9 mouse cellular contexts compared by ENCODE assay signal in the genomic region with DNA sequence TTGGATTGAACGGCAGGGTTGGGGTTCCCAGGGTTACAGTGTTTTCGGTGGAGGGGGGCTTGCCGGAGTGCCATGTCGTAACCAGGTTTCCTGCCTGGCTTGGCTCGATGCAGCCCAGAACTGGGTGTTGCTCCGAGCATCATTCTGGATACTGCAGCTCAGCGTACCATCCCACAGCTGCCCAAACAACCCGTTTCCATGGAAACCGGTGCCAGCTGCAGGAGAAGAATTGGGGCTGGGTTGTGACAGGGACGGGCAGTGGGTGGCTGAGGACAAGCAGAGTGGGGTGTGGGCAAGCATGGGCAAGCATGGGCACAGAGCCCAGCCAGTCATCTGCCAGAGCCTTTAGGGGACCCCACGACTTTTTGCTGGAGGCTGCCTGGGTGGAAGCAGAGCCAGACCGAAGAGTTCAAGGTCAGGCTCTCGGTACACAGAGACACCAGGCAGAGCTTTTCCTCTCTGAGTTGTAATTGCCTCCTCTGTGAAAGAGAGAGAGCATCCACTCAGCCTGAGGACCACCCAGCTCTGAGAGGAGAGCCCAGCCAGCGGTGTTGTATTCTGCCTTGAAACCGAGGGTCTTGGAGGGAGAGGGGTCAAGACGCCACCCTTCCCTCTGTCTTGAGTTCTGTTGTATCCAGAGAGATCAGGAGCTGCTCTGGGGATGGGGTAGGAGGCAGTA. TPM values are rescaled to one million over a fixed set of nuclear protein-coding genes. Genes with fewer than 3 reads are reported as not detected.
DNase-seq lines count a peak whose midpoint lies in the region; ATAC-seq and TF ChIP-seq lines count a peak whose summit lies in the region.
"Had no signal": no experiment of that assay in that cellular context is flagged by ENCODE, and none has a peak within 500 bp of the region (broad histone marks: within the 10 kb centered on the region; RNA-seq: fewer than 3 reads in every experiment).

No protein-coding gene starts in this region.

- no peaks in the 10 kb centered on the region for H3K27me3 ChIP-seq in embryonic facial prominence, embryonic 15.5 days
- H3K27me3 ChIP-seq: liver, embryonic 13.5 days had no signal

- DNase-seq in gastrocnemius, adult 2 months = no peak
- no peak for DNase-seq in gastrocnemius, adult 8-10 months (ENCODE audit: low spot score in 2 of 2)
- DNase-seq in left cerebral cortex, adult 18-20 months (ENCODE audit: low spot score in 2 of 2) = peak; percentile 68 to 76
- peak; percentile 27 for DNase-seq in retina, postnatal 7 days (ENCODE audit: low read depth, low spot score)
- no peak for DNase-seq in embryo, embryonic 10.5 days (ENCODE audit: low spot score)
- DNase-seq in thymus, postnatal 0 days (ENCODE audit: low spot score) = no peak
- no peak for DNase-seq in gastrocnemius, postnatal 10 days
- DNase-seq: liver, embryonic 13.5 days had no signal

- peak overlapping the region; percentile 28 for H3K4me3 ChIP-seq in gastrocnemius, adult 2 months
- H3K4me3 ChIP-seq in embryonic facial prominence, embryonic 15.5 days (replicated peaks) = no peak overlapping the region
- H3K4me3 ChIP-seq: liver, embryonic 13.5 days had no signal

- H3K9ac ChIP-seq in embryonic facial prominence, embryonic 15.5 days = peak overlapping the region; percentile 6; the same call in 1 of the 2 replicates
- H3K9ac ChIP-seq: liver, embryonic 13.5 days had no signal

- H3K9me3 ChIP-seq in embryonic facial prominence, embryonic 15.5 days (replicated peaks) = no peaks in the 10 kb centered on the region
- H3K9me3 ChIP-seq: liver, embryonic 13.5 days had no signal

- 58% methylated on average over 16 of the region's 16 CpGs for WGBS in embryonic facial prominence, embryonic 15.5 days

- no peaks in the 10 kb centered on the region for H3K36me3 ChIP-seq in embryonic facial prominence, embryonic 15.5 days
- H3K36me3 ChIP-seq: liver, embryonic 13.5 days had no signal

- no peak overlapping the region for H3K27ac ChIP-seq in gastrocnemius, adult 2 months
- H3K27ac ChIP-seq in embryonic facial prominence, embryonic 15.5 days (replicated peaks) = no peak overlapping the region
- H3K27ac ChIP-seq: liver, embryonic 13.5 days had no signal

- intact Hi-C loops in gastrocnemius, adult 2 months (cut with DNase I) = no loop called here

- peak; percentile 51; the same call in 1 of the 2 replicates for ATAC-seq in embryonic facial prominence, embryonic 15.5 days (ENCODE audit: insufficient number of reproducible peaks, low FRiP score, low TSS enrichment, low read depth)

- H3K4me1 ChIP-seq in embryonic facial prominence, embryonic 15.5 days = no peaks in the 10 kb centered on the region
- H3K4me1 ChIP-seq: liver, embryonic 13.5 days had no signal

- no peak overlapping the region for H3K4me2 ChIP-seq in embryonic facial prominence, embryonic 15.5 days (replicated peaks)
- H3K4me2 ChIP-seq: liver, embryonic 13.5 days had no signal

- TF ChIP-seq CTCF in gastrocnemius, adult 2 months (IDR thresholded peaks at IDR 0.05) = no peak

RNA-seq across cellular contexts. Expression of a gene that starts 5.3 kb away (rescaled TPM):
- not detected for total RNA-seq in gastrocnemius, adult 2 months (2021)
- total RNA-seq in gastrocnemius, adult 8-10 months (2022) = not detected
- polyA plus RNA-seq in embryonic facial prominence, embryonic 15.5 days (2015; fragmentation: Nextera tagmentation; extraction: Ambion mirVana) = 0.23 and 0.28 TPM in 2 replicates
- under 1 TPM; 0.49 to 0.59 TPM for total RNA-seq in left cerebral cortex, adult 18-20 months (2021)
- polyA plus RNA-seq in thymus, postnatal 0 days (2015; fragmentation: Nextera tagmentation; extraction: Ambion mirVana) = 0.05 and 0.06 TPM in 2 replicates
- total RNA-seq in gastrocnemius, postnatal 10 days (2021) = not detected
- polyA plus RNA-seq: liver, embryonic 13.5 days had no signal

RNA-seq across cellular contexts. Expression of a gene that starts 50.4 kb away (rescaled TPM):
- under 1 TPM; 0.48 to 0.59 TPM for total RNA-seq in gastrocnemius, adult 2 months (2021)
- total RNA-seq in gastrocnemius, adult 8-10 months (2022) = 1 to 10 TPM in 2 of 4 experiments, under 1 TPM in 2; 0.29 to 2.3 (median 1.1) TPM
- 7.0 and 7.1 TPM in 2 replicates for polyA plus RNA-seq in embryonic facial prominence, embryonic 15.5 days (2015; fragmentation: Nextera tagmentation; extraction: Ambion mirVana)
- total RNA-seq in left cerebral cortex, adult 18-20 months (2021) = 100 to 1,000 TPM; 366 to 382 TPM
- 0.17 and 0.36 TPM in 2 replicates for polyA plus RNA-seq in thymus, postnatal 0 days (2015; fragmentation: Nextera tagmentation; extraction: Ambion mirVana)
- total RNA-seq in gastrocnemius, postnatal 10 days (2021) = 1 to 10 TPM; 2.5 to 2.6 TPM

Comparison
In these comparisons a context has a peak if more than half of its experiments do, and no peak if none do; other contexts are left out.
1. DNase-seq: peak in left cerebral cortex, adult 18-20 months (2 of 2) and retina, postnatal 7 days (single experiment); none in gastrocnemius, adult 2 months (single experiment), gastrocnemius, adult 8-10 months (0 of 2), embryo, embryonic 10.5 days (single experiment), thymus, postnatal 0 days (single experiment) and gastrocnemius, postnatal 10 days (single experiment).
2. RNA of a gene that starts 50.4 kb away (total RNA-seq): 366 to 382 TPM in left cerebral cortex, adult 18-20 months; 2.5 to 2.6 TPM in gastrocnemius, postnatal 10 days, 0.29 to 2.3 TPM in gastrocnemius, adult 8-10 months and 0.48 to 0.59 TPM in gastrocnemius, adult 2 months; every median in the first group is over 100 times any median in the second.